Mouse (Mus musculus) heart, postnatal 0 days (tissue): ENCODE measurements at regions not wholly inside any gene's neighbourhood (a gene's known extent, or its start where the extent isn't known, plus 50 kb on each side); places are given as distances from the start of the nearest gene placed in this dataset.

Source experiments
- ATAC-seq: fragments of 200-750 bp; cut with Nextera tagmentation; 2 replicates; pipeline ENCODE4 v1.8.0; 2017; ENCODE audit warnings: low read depth, moderate number of reproducible peaks, moderate library complexity; ENCODE audit not compliant: insufficient read depth
- DNase-seq: peaks from one replicate; pipeline ENCODE4 v3.0.0-alpha.2; 2016; ENCODE audit warnings: low spot score
- H3K27ac ChIP-seq: fragments of 300-500 bp; sonication (generic); 2 replicates; pipeline ENCODE4 v1.5.1; 2014; ENCODE audit warnings: low read depth, mild to moderate bottlenecking
- H3K27me3 ChIP-seq: fragments of 300-500 bp; sonication (generic); 2 replicates; pipeline ENCODE4 v1.6.1; 2014; ENCODE audit warnings: low read length, mixed read lengths; ENCODE audit not compliant: control insufficient read depth, insufficient read depth
- H3K36me3 ChIP-seq: fragments of 300-500 bp; sonication (generic); replicated peaks from 2 replicates; pipeline ENCODE4 v1.6.1; 2014; ENCODE audit warnings: low read length, mixed read lengths; ENCODE audit not compliant: control insufficient read depth, insufficient read depth
- H3K4me1 ChIP-seq: fragments of 300-500 bp; sonication (generic); 2 replicates; pipeline ENCODE4 v1.6.1; 2014; ENCODE audit warnings: antibody characterized with exemption; ENCODE audit not compliant: control insufficient read depth, insufficient read depth
- H3K4me2 ChIP-seq: fragments of 300-500 bp; sonication (generic); 2 replicates; pipeline ENCODE4 v1.6.1; 2014; ENCODE audit warnings: low read depth, mild to moderate bottlenecking, low read length, moderate library complexity
- H3K4me3 ChIP-seq: fragments of 300-500 bp; sonication (generic); 2 replicates; pipeline ENCODE4 v1.5.1; 2014; ENCODE audit warnings: low read depth, low read length
- H3K9ac ChIP-seq: fragments of 300-500 bp; sonication (generic); replicated peaks from 2 replicates; pipeline ENCODE4 v1.6.1; 2014; ENCODE audit warnings: low read depth, low read length, mixed read lengths
- H3K9me3 ChIP-seq: fragments of 300-500 bp; sonication (generic); replicated peaks from 2 replicates; pipeline ENCODE4 v1.6.1; 2016; ENCODE audit warnings: low read length; ENCODE audit not compliant: control insufficient read depth
- CTCF ChIP-seq: IDR thresholded peaks from 2 replicates; pipeline ENCODE4 v1.5.1; 2016; ENCODE audit warnings: antibody characterized with exemption, control low read depth, low read depth
- EP300 ChIP-seq: IDR thresholded peaks from 2 replicates; pipeline ENCODE4 v1.6.1; 2016; ENCODE audit warnings: antibody characterized with exemption, low read depth
- WGBS: fragments of 180-500 bp; shearing (Covaris S2); extraction: QIAGEN DNeasy Blood & Tissue Kit; methylation state at CpG from one replicate; pipeline ENCODE4 v1.1.7; 2014; 5-methylcytosine and 5-hydroxymethylcytosine counted together

- 7% methylated on average over 6 of the region's 6 CpGs for WGBS
- no peaks in the 10 kb centered on the region for H3K9me3 ChIP-seq
- no peak overlapping the region for H3K4me2 ChIP-seq
- ATAC-seq (no peak), DNase-seq (no peak)
- H3K27ac ChIP-seq, result no peak overlapping the region
- no peak overlapping the region for H3K4me3 ChIP-seq
- H3K9ac ChIP-seq, result no peak overlapping the region
- peaks cover 8% of the 10 kb centered on the region; the same call in 1 of the 2 replicates for H3K4me1 ChIP-seq
- 0 out of 2 replicates have a peak, but pooled peaks cover 3% of the 10 kb centered on the region for H3K27me3 ChIP-seq
- no peaks in the 10 kb centered on the region for H3K36me3 ChIP-seq
- TF ChIP-seq EP300 (no peak), CTCF (no peak)
These were observed 162.7 kb downstream of the Irs2 start for GRCm38 (mm10) chr8:10845607-10846006.

DNA sequence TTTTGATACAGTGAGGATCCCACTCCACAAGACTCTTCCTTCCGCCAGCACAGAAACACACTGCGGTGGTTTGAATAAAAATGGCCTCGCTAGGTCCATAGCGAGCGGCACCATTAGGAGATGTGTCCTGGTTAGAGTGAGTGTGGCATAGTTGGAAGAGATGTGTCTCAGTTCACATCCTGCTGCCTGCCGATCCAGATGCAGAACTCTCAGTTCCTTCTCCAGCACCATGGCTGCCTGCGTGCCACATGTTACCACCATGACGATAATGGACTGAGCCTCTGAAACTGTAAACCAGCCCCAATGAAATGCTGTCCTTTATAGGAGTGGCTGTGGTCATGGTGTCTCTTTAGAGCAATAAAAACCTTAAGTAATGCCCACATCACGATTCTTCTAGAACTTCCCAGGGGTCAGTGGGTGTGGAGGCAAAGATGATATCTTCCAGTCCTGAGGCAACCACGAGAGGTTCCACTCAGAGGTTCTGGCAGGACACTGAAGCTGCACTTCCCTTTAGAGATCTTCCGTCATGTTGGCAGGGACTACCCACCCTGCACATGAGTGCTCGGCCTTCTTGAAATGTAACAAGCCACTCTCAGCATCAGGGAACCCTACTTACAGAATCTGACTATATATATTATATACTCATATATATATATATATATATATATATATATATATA lies 167.3 kb downstream of the Irs2 start:
- WGBS, result 91% methylated on average over 12 of the region's 12 CpGs

GRCm38 (mm10) chr8:10840044-10840443 lies 168.2 kb downstream of the Irs2 start:
- ATAC-seq, result no peak

More for the DNA sequence above, 167.3 kb downstream of the Irs2 start:
- DNase-seq, result no peak
- ATAC-seq, result no peak
- H3K4me3 ChIP-seq, result no peak overlapping the region
- no peaks in the 10 kb centered on the region for H3K36me3 ChIP-seq
- TF ChIP-seq EP300, result no peak
- no peak for TF ChIP-seq CTCF
- no peak overlapping the region for H3K27ac ChIP-seq
- H3K4me1 ChIP-seq, result peaks cover 8% of the 10 kb centered on the region; the same call in 1 of the 2 replicates
- no peak overlapping the region for H3K4me2 ChIP-seq
- H3K9ac ChIP-seq, result no peak overlapping the region
- no peaks in the 10 kb centered on the region for H3K9me3 ChIP-seq
- H3K27me3 ChIP-seq, result no peaks in the 10 kb centered on the region

GRCm38 (mm10) chr8:10835054-10835453 lies 173.2 kb downstream of the Irs2 start:
- DNase-seq (no peak), ATAC-seq (no peak)
- Histone ChIP-seq H3K4me3 (no peak overlapping the region), H3K27ac (no peak overlapping the region), H3K4me2 (no peak overlapping the region), H3K27me3 (no peaks in the 10 kb centered on the region), H3K9me3 (no peaks in the 10 kb centered on the region), H3K36me3 (no peaks in the 10 kb centered on the region), H3K4me1 (no peaks in the 10 kb centered on the region), H3K9ac (no peak overlapping the region)
- TF ChIP-seq CTCF (no peak), EP300 (no peak)
- 67% methylated on average over 6 of the region's 6 CpGs for WGBS

More at GRCm38 (mm10) chr8:10840044-10840443, 168.2 kb downstream of the Irs2 start:
- no peak for DNase-seq
- Histone ChIP-seq H3K4me2 (no peak overlapping the region), H3K4me3 (no peak overlapping the region), H3K4me1 (peaks cover 8% of the 10 kb centered on the region; the same call in 1 of the 2 replicates), H3K36me3 (no peaks in the 10 kb centered on the region), H3K27ac (no peak overlapping the region), H3K9ac (no peak overlapping the region), H3K9me3 (no peaks in the 10 kb centered on the region), H3K27me3 (no peaks in the 10 kb centered on the region)
- WGBS, result 100% methylated on average over 1 of the region's 1 CpGs
- TF ChIP-seq EP300, result no peak
- TF ChIP-seq CTCF, result no peak

GRCm38 (mm10) chr8:10831864-10832263 lies 176.4 kb downstream of the Irs2 start:
- no peak for DNase-seq
- no peaks in the 10 kb centered on the region for H3K27me3 ChIP-seq
- H3K4me2 ChIP-seq, result no peak overlapping the region
- H3K36me3 ChIP-seq, result no peaks in the 10 kb centered on the region
- TF ChIP-seq CTCF, result no peak
- no peak for TF ChIP-seq EP300
- H3K4me1 ChIP-seq, result no peaks in the 10 kb centered on the region
- H3K4me3 ChIP-seq, result no peak overlapping the region
- no peak overlapping the region for H3K9ac ChIP-seq
- no peak for ATAC-seq
- no peaks in the 10 kb centered on the region for H3K9me3 ChIP-seq
- 77% methylated on average over 7 of the region's 7 CpGs for WGBS
- no peak overlapping the region for H3K27ac ChIP-seq

DNA sequence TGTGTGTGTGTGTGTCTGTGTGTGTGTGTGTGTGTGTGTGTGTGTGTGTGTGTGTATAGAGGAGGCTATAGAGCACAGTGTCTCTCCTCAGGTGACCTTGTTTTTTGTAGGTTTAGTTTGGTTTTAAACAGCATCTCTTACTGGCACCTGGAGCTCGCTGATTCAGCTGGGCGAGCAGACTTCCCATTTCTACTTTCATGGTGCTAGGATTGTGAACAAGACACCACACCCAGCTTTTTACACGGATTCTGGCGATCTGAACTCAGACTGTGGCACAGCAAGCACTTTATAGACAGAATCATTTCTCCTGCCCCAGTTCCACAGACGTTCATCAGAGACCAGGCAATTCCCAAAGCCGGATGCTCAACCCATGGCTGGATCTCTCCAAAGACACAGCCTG lies 177.0 kb downstream of the Irs2 start:
- Histone ChIP-seq H3K27me3 (no peaks in the 10 kb centered on the region), H3K9me3 (no peaks in the 10 kb centered on the region), H3K4me1 (no peaks in the 10 kb centered on the region), H3K27ac (no peak overlapping the region), H3K4me2 (no peak overlapping the region), H3K4me3 (no peak overlapping the region), H3K36me3 (no peaks in the 10 kb centered on the region), H3K9ac (no peak overlapping the region)
- TF ChIP-seq EP300, result no peak
- no peak for TF ChIP-seq CTCF
- ATAC-seq, result no peak
- 74% methylated on average over 6 of the region's 6 CpGs for WGBS
- no peak for DNase-seq
